Mouse (Mus musculus) left cerebral cortex, adult 11 months (tissue): ENCODE results near the gene Zfp775.

Experiments
- DNase-seq: peaks from one replicate; pipeline ENCODE4 v3.0.0; 2022; ENCODE audit warnings: low spot score

The Zfp775 gene

DNA sequence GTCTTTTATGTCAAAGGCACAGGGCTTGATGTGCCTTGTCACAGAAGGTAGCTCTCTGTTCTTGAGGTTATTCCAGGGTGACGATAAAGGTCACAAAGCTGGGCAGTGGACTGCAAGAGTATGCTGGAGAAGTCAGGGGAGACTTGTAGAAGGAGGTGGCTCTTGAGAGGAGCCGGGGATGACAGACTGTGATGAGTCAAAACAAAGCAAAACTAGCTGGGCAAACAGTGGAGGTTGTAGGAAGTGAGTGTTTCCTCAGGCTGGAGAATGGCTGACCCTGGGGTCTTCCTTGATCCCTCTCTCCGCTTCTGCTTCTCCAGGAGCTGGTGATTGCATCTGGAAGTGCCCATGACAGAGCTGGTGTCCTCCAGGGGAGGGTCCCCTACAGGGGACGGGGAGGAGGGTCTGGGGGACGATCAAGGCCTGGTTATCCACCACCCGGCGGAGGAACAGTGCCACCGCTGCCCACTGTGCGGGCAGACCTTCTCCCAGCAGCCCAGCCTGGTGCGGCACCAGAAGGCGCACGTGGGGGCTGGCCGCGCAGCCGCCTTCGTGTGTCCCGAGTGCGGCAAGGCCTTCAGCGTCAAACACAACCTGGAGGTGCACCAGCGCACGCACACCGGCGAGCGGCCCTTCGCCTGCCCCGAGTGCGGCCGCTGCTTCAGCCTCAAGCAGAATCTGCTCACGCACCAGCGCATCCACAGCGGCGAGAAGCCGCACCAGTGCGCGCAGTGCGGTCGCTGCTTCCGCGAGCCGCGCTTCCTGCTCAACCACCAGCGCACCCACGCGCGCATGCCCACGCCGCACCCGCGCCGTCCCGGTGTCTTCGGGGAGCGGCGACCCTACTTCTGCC, 27.2 kb downstream of the Zfp775 start:
- no peak for DNase-seq

DNA sequence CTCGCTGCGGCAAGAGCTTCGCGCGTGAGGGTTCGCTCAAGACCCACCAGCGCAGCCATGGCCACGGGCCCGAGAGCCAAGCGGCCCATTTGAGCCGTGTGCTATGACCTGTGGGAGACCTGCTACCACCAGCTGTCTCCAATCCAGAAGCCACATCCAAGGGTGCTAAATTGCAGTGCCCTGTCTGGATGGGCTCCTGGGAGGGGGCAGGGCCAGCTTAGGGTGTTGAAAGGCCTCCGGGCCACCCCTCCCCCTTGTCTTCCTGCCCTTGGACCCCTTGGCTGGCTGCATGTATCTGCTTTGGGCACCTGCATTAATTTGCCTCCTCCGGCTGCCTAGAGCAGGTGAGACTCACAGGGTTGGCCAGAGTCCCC, 27.8 kb downstream of the Zfp775 start:
- no peak for DNase-seq

DNA sequence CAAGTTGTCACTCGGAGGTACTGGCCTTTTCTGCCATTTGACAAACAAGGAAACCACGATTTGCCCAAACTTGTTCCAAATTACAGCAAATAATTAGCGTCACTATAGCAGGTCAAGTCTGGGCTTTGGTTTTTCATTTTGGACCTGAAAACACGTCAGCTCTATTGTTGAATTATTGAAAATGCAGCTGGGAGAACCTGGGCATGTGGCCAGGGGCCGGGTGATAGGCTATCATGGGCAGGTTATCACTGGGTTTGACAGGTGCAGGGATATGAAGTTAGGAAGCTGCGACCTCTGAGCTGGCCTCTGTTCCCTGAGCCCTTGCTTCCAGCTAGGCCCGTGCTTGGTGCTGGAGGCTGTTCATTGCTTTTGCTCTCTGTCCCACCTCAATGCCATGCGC, 29.0 kb downstream of the Zfp775 start:
- DNase-seq, result no peak

DNA sequence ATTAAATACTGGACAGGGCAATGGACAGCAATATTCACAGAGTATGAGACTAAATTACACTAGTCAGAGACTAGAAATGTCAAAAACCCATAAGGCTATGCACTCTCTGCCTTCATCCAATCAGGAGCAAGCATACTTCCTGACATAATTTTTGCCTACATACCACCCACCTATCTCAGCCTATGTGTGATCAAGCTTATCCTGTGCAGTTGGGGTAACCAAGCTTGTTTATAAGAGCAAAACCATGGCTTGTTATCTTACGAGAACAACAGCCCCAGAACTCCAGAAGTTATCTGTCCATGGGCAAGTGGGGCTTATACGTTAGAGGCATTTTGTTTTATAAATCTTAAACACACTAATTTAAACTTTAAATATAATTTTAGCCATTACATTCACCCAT, 33.2 kb downstream of the Zfp775 start:
- DNase-seq, result no peak

DNA sequence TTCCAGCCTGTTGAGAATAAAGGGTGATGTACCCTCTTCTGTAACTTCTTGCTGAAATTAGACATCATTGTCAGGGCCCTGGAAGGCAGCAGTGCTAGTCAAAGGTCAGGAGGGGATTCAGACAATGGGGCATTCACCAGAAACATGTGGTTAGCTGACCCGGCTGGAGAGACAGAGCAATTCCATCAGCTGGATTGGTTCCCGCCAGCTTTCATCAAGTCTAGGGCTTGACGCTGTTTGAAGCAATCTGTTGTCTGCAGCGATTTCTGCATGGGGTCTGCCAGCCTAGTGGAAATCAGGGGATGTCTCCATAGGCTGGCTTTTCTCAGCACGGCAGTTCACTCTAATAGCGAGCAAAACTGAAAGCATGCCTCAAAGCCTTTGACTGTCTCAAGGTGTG, 34.7 kb downstream of the Zfp775 start:
- DNase-seq, result no peak

DNA sequence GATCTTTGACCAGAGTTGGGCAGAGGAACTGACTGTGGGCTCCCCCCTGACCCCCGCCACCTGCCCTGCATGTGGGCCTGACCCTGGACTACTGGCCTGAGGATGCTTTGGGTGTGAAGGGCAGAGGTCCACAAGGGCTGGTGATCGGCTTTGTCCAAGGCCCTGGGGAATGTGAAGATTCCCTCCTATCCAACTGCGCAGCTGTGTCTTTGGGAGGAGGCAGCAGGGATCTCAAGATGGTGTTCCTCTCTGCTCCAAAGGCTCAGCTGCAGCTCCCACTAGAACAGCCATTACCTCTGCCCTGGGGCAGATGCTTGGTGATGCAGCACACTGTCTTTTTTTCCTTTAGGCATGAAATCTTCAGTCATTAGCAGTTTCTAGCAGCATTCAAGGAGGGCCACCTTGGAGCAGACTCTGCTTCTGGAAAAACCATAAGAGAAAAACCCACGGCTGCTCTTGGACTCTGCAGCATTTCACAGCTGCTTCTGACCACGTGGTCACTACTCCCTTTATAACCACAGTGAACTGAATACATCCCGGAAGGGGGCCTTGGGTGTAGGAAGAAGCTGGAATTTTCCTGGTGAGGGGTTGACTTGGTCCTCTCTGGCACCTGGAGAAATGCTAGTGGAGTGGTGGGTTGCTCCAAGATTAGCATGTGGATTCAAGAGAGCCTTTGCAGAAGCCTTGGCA, 36.1 kb downstream of the Zfp775 start:
- no peak for DNase-seq

DNA sequence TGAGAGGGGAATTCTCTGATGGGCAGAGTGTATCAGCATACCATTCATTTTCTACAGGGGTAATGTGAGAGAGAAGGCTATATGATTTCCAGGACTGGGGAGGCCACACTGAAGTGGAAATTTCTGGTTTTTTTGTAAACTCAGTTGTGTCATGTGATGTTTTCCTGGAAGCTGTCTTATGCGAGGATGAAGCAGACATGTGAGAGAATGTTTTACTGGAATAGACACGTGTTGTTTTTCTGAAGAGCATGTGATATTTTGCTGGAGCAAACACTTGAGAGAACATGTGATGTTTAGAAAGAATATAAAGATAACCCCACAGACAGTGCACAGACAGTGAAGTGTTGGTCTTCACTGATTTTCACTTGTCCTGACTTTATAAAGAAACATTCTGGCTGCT, 36.7 kb downstream of the Zfp775 start:
- no peak for DNase-seq

DNA sequence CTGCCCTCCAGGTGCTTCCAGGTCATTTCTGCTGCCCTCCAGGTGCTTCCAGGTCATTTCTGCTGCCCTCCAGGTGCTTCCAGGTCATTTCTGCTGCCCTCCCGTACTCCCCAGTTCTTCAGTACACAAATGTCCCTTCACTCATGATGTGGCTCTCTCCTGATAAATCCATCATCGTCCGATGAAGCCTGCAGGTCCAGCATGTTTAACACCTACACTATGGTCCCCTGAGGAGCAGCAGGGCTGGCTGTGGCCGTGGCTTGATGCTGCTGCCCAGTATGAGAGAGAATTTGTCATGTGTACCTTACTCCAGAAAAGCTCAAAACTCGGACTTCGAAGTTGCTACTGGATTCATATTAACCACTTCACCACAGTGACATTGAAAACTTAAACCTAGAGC, 39.5 kb downstream of the Zfp775 start:
- DNase-seq, result no peak

DNA sequence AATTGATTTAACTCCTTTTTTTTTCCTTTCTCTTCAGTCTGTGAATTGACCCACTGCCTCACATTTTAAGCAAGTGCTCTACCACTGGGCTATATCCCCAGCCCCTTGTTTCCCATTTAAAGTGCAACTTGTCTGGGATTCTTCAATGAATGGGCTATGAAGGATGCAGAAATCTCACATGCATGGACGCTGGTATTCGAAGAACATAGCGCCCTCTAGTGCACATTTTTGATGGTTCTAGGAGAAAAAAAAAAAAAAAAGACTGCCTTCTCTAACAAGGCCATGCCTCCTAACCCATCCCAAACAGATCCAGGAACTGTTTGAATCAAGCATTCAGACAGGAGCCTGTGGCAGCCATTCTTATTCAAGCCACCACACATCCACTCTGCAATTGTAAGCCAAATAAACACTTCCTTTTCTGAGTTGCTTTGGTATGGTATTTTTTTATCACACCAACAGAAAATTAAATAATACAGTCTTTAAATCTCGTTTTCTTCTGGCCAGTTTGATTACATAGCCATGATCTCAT, 41.0 kb downstream of the Zfp775 start:
- no peak for DNase-seq

DNA sequence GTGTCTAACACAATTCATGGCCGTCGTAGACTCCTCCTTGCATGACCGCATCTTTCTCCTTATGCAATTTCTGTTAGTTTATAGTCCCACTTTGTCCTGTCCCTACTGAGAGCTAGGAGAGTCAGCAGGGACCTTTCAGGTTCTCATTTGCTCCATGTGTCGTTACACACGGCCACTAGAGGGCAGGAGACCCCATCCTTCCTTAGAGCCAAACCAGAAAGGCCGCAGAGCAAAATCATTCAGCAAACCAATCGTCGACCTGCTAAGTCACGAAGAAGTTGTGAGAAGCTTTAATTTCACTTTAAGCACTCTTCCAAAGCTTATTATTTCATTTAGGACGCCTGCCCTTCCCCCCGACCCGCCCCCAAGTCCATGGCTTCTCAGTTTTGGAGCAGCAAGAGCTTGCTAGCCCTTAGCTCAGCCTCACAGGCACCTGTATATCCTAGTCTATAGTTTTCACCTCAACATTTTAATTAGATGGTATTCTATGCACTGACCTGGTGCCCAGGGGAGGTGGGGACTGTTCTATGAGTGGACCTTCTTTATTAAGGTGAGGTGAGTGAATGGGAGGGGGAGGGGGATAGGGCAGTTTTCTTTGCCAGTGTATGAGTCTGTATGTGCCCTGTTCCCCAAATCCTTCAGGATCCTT, 43.9 kb downstream of the Zfp775 start:
- no peak for DNase-seq

DNA sequence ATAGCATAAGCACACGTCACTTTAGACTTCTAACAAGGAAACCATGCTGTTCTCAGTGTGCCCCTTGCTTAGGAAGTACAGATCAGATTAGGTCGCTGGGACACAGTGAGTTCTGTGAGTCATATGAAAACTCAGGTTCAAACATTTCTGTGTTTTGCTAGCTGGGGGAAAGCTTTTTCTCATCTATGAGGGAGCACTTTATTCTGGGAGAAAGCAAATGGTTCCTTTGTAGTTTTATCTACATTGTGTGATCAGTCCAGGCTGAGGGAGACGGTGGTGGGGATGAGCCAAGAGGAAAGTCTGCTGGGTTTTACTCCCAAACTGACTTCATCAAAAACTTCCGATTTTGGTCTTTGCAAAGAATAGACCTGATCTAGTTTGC, 44.4 kb downstream of the Zfp775 start:
- DNase-seq, result no peak

DNA sequence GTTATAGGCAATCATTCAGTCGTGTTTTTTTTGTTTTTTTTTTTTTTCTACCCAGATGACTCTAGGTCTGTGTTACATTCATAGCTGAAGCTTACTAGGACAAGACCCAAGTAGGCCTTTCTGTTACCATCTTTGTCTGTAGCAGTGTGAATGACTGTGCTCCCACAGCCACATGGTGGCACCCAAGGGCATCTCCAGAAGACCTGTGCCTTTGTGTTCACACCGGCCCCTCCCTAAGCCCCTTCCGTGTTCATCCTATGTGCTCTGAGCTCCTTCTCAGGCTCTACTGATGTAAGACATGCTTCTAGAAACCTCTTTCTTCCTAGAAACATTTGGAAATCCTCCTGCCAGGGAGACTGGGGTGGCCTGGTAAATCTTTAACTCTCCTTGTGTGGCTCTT, 45.1 kb downstream of the Zfp775 start, which contains the start of gene Gimap8:
Gene Gimap8 (plus strand): TSS at position 240 of the 400 bp plus-strand sequence.
- DNase-seq, result no peak

DNA sequence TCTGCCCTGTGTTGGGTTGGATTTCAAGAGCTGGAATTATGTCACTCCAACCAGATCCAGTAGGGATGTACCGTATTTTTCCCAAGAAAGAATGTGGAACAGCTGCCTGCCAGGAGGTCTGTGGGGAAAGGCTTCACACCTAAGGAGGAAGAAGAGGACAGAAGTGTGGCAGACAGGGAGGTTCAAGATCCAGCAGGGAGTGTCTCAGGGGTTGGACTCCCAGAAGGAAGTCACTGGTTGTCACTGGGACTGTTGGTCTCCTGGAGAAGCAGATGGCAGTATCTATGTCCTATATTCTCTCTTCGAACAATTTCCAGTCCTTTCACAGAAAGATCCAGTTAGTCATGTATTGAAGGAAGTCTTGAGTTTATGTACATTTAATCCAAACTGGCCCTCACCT, 45.7 kb downstream of the Zfp775 start:
- no peak for DNase-seq

DNA sequence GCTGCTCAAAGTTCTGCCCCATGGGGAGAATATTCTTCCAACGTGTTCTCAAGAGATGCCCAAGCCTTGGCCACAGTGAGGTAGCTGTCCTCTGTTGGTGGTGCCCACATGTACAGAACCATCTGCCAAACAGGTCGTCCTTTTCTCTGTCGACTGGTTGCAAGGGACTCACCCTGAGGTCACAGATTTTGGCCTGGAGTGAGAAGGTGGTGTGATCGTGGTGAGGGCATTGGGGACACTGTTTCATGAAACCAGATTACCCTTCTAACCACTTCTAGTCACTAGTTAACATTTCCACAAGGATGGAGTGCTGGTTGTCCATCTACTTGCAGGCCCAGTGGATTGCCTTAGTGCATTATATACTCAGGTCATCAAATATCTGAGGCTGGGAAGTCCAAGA, 46.9 kb downstream of the Zfp775 start:
- DNase-seq, result no peak

DNA sequence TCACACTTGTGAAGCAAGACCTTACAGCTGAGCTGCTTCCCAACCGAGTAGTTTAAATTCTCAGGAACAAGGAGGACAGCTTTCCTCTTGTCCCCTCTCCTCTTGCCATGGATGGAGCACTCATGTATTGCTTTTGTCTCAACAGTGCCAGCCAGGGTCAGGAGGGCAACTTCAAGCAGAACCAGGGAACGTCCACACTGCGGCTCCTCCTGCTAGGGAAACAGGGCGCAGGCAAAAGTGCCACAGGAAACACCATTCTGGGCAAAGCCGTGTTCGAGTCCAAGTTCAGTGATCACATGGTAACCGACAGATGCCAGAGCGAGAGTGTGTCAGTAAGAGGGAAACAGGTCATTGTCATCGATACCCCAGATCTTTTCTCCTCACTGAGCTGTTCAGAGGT, 48.2 kb downstream of the Zfp775 start:
- no peak for DNase-seq

DNA sequence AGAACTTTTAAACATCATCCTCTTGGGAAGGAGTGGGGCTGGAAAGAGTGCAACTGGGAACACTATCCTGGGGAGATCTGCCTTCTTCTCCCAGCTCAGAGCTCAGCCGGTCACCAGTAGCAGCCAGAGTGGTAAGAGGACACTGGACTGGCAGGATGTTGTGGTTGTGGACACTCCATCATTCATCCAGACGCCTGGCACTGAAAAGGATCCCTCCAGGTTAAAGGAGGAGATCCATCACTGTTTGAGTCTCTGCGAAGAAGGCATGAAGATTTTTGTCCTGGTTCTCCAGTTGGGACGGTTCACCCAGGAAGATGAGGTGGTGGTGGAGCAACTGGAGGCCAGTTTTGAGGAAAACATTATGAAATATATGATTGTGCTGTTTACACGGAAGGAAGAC, 56.9 kb downstream of the Zfp775 start:
- no peak for DNase-seq

DNA sequence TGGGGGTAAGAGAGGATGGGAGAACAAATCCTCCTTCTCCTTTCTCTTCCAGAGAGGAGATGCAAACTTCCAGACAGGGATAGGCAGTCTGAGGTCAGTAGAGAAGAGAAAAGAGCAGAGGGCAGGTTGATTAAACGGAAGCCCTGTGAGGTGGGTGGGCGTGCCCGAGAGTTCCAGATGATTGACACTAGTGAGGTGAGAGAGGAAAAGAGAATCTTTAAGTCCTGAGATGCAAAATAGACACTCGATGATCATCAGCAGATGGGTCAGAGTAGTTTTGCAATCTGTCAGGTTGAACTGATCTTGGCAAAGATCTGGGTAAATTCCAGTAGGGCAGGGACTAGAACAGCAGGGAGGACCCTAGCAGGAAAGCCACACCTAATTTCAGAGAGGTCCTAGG, 62.9 kb downstream of the Zfp775 start:
- DNase-seq, result no peak

DNA sequence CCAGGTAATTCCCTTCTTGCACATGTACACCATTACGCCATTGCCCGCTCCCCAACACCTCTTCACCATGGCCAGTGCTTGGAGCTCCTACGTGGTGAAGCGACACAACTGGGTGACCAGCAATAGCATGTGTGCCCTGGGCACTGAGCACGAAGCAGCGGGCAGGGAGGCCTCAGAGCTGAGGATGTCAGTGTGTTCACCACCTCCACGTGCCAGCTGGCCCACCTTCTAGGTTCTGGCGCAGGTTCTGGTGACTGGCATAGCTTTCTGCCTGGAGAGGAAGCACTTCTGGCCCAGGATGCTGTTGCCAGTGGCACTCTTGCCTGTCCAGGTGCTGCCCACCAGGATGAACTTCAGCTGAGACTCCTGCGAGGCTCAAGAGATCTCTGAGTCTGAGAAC, 63.6 kb downstream of the Zfp775 start:
- no peak for DNase-seq

DNA sequence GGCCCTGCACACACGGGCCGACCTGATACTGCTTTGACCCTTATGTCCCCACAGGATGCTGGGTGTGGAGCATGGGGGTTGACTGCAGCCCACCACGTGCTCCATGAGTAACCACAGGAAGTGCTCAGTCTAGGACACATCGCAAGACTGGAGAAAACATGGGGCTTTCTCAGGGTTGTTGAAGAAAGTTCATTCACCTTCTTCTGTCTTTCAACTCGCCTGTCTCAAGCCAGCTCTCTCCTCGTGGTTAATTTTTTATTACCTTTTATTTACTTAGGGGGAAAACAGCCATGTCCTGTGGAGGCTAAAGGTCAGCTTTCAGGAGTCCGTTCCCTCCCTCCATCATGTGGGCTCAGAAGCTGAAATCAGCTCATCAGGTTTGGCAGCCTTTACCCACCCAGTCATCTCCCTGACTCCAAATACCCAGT, 64.3 kb downstream of the Zfp775 start:
- DNase-seq, result no peak

DNA sequence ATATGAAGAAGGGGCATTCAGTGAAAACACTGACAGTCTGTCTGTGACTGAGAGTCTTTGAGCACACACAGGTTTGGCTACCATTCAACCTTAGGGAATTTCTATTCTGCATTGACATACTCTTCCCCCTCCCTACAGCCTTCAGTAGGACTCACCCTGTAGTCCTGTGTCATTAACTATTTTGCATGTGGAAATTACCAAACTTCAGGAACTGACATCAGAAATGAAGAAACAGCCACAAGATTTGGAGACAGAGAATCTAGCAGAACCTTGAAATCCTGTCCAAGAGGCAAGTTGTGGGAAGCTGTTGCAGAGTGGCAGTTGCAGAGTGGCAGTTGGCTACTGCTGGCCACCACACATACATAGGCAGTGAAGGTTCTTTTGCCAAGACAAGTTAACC, 66.2 kb downstream of the Zfp775 start:
- DNase-seq, result no peak

DNA sequence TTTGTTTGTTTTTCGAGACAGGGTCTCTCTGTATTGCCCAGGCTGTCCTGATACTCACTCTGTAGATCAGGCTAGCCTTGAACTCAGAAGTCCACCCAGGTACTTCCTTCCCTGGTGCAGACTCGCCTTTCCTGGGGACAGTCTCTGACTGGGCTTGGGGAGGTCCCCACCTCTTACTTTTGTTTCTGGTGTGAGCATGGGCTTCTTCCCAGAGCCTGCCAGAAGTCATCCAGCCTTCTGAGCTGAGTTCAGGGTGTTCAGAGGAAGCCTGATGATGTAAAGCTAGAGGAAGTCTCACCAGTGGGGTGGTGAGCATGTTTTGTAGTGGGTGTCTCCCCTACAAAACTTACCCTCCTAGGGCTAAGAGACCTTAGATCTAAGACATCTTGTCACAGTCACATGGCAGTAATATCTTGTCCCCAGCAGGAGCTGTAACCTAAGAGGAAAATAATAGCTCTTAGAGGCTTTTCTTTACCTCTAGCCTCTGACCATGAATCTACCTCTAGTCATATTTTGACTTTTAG, 67.6 kb downstream of the Zfp775 start:
- DNase-seq, result no peak
